Mouse (Mus musculus): ENCODE results near the gene Prcd.
A peak's percentile ranks its signal among the peaks of the same experiment; 100 is the strongest.
"Not testable (repeated sequence)": the region's sequence is repeated elsewhere in the genome, so short reads cannot be mapped to it uniquely, and the experiment has no call there.

Prcd gene

GRCm38 (mm10) chr11:116669787-116670365, 16.5 kb downstream of the Prcd start:
- DNase-seq (ENCODE audit: low spot score) = no peak

GRCm38 (mm10) chr11:116670386-116670785, 17.1 kb downstream of the Prcd start:
- no peak for DNase-seq (ENCODE audit: low spot score)

- peak; percentile 93 for DNase-seq (ENCODE audit: low spot score)
These were observed 17.9 kb downstream of the Prcd start for GRCm38 (mm10) chr11:116671112-116671844.

GRCm38 (mm10) chr11:116671845-116672434, 18.6 kb downstream of the Prcd start:
- DNase-seq (ENCODE audit: low spot score) = no peak

GRCm38 (mm10) chr11:116672595-116672994, 19.3 kb downstream of the Prcd start:
- no peak for DNase-seq (ENCODE audit: low spot score)

- no peak for DNase-seq (ENCODE audit: low spot score)
These were observed 20.1 kb downstream of the Prcd start for GRCm38 (mm10) chr11:116673410-116673809.

GRCm38 (mm10) chr11:116674616-116675379, 21.5 kb downstream of the Prcd start:
- DNase-seq (ENCODE audit: low spot score) = no peak

- not testable (repeated sequence) for DNase-seq (ENCODE audit: low spot score)
These were observed 22.1 kb downstream of the Prcd start for GRCm38 (mm10) chr11:116675429-116675828.

- DNase-seq (ENCODE audit: low spot score) = no peak
These were observed 23.0 kb downstream of the Prcd start for GRCm38 (mm10) chr11:116676175-116676976.

GRCm38 (mm10) chr11:116677711-116678441, 24.5 kb downstream of the Prcd start:
- DNase-seq (ENCODE audit: low spot score) = no peak

GRCm38 (mm10) chr11:116679148-116679547, 25.8 kb downstream of the Prcd start:
- no peak for DNase-seq (ENCODE audit: low spot score)

- no peak for DNase-seq (ENCODE audit: low spot score)
These were observed 27.2 kb downstream of the Prcd start for GRCm38 (mm10) chr11:116680321-116681091.

GRCm38 (mm10) chr11:116681147-116681546, 27.8 kb downstream of the Prcd start:
- DNase-seq (ENCODE audit: low spot score) = no peak

GRCm38 (mm10) chr11:116682501-116683144, 29.3 kb downstream of the Prcd start:
- DNase-seq (ENCODE audit: low spot score) = no peak

- no peak for DNase-seq (ENCODE audit: low spot score)
These were observed 30.4 kb downstream of the Prcd start for GRCm38 (mm10) chr11:116683777-116684176.

- no peak for DNase-seq (ENCODE audit: low spot score)
These were observed 32.4 kb downstream of the Prcd start for GRCm38 (mm10) chr11:116685729-116686128.

- no peak for DNase-seq (ENCODE audit: low spot score)
These were observed 34.6 kb downstream of the Prcd start for GRCm38 (mm10) chr11:116687897-116688296.

GRCm38 (mm10) chr11:116689622-116690021, 36.3 kb downstream of the Prcd start:
- DNase-seq (ENCODE audit: low spot score) = no peak

- no peak for DNase-seq (ENCODE audit: low spot score)
These were observed 37.6 kb downstream of the Prcd start for GRCm38 (mm10) chr11:116690701-116691575.
